Mouse (Mus musculus): Measurements from ENCODE around the gene 3425401B19Rik. TPM values are rescaled to one million over a fixed set of nuclear protein-coding genes. Genes with fewer than 3 reads are reported as not detected.

3425401B19Rik gene
- total RNA-seq (2014; fragmentation: Nextera tagmentation) (not detected in 2 replicates), total RNA-seq (2017) (not detected in 2 replicates)

DNA sequence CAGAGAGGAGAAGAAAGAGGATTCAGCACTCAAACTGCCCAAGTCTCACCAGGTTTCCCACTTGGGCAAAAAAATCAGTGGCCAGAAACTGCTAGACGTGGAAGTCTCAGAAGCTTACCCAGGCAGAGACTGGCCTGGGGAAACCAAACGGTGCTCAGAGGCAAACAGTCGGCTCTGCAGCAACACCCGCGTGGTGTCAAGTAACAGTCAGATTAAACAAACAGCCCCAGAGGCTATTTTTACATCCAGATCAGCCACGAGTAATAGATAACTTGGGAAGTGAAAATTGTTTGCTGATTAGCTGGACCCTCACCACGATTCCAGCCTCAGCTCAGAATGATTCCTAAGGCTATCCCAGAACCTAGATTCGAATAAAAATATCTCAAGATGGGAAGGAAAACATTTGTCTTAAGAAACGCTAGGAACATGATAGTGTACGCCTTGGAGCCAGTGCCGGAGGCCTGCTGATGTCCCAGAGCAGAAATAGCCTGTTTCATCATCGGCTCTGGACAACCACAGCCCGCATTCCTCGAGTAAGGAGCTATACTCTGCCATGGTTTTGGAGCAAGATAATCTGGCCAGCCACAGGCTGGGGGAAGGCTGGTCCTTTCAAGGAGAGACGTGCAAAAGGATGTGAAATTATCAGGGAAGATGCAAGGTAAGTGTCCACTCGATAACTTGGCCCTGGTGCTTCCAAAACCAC is at the start of gene 3425401B19Rik:
Gene 3425401B19Rik, minus strand, starts transcription at position 170 of the 703 bp plus-strand sequence.
- ATAC-seq (replicated peaks; ENCODE audit: poor library complexity, severe bottlenecking) = no peak

GRCm38 (mm10) chr14:32732961-32733360 is 47.9 kb upstream of the 3425401B19Rik start:
- no peak for ATAC-seq (replicated peaks; ENCODE audit: poor library complexity, severe bottlenecking)

GRCm38 (mm10) chr14:32726864-32727263 is 41.8 kb upstream of the 3425401B19Rik start:
- no peak for ATAC-seq (replicated peaks; ENCODE audit: poor library complexity, severe bottlenecking)

DNA sequence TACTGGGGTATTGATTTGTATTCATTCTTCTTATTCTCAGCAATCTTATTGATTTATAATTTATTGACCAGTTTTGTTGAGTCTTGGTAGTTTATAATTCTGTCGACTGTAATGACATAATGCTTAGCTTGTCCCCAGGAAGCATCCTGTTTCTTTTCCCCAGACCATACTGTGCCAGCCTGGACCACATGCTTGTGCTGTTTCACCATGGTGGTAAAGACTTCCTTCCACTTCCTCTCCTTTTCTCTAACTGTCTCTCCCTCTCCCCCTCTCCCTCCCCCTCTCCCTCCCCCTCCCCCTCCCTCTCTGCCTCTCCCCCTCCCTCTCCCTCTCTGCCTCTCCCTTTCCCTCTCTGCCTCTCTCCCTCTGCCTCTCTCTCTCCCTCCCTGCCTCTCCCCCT is 36.4 kb upstream of the 3425401B19Rik start:
- ATAC-seq (replicated peaks; ENCODE audit: poor library complexity, severe bottlenecking) = peak; percentile 54; the same call in 1 of the 2 replicates

GRCm38 (mm10) chr14:32716763-32717439 is 31.8 kb upstream of the 3425401B19Rik start:
- ATAC-seq (replicated peaks; ENCODE audit: poor library complexity, severe bottlenecking) = peak; percentile 79

DNA sequence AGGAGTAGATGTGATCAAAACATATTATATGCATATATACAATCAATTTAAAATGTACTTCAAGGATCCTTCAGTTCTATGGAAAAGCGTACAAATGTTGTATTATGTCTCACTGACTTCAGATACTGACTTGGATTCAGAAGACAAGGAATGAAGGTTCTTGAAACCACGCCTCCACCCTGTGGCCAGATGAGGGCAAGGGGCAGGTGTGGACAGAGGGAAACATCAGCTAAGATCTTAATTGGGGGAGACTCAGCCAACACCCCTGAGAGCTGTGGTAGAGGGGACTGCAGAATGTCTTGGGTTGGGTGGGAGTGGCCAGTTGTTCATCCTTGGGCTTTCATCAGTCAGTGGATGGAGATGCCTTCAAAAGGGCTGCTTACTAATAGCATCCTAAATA is 30.4 kb upstream of the 3425401B19Rik start:
- no peak for ATAC-seq (replicated peaks; ENCODE audit: poor library complexity, severe bottlenecking)

DNA sequence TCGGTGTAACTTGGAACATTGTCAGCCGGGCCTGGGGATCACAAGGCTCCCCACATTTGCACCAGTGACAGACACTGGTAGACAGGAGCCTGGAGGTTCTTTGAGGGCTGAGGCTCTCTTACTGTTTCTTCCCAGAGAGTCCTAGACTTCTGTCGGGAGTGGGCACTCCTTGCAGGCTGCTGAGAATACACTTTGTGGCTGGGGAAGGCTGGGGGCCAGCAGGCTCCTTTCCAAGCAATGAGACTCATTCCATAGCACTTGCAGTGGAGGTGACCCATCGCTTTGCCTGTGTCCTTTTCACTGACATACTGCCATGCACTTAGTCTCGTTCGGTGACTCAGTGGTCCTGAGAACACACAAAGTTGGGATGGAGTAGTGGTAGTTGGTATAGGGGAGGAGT is 30.0 kb upstream of the 3425401B19Rik start:
- ATAC-seq (replicated peaks; ENCODE audit: poor library complexity, severe bottlenecking) = no peak

- ATAC-seq (replicated peaks; ENCODE audit: poor library complexity, severe bottlenecking) = no peak
Measured at GRCm38 (mm10) chr14:32709861-32710260, 24.8 kb upstream of the 3425401B19Rik start.

DNA sequence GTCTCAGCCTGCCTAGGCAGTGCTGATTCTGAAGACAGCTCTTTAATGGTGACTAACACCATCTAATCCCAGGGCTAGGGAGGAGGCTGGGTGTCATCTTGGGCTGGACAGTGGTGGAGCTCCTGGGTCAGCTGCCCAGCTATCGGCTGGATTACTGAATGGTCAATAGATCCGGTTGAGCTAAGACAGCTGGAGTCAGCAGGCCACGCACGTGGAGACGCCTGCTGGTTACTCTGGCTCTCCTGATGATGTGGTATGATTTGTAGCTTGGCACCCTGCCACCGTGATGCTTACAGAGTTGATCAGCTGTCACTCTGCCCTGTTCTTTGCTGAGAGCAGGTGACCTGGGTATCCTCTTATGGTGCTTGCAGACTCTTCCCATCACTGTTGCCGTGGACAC is 23.7 kb upstream of the 3425401B19Rik start:
- no peak for ATAC-seq (replicated peaks; ENCODE audit: poor library complexity, severe bottlenecking)

GRCm38 (mm10) chr14:32707938-32708337 is 22.8 kb upstream of the 3425401B19Rik start:
- ATAC-seq (replicated peaks; ENCODE audit: poor library complexity, severe bottlenecking) = no peak

DNA sequence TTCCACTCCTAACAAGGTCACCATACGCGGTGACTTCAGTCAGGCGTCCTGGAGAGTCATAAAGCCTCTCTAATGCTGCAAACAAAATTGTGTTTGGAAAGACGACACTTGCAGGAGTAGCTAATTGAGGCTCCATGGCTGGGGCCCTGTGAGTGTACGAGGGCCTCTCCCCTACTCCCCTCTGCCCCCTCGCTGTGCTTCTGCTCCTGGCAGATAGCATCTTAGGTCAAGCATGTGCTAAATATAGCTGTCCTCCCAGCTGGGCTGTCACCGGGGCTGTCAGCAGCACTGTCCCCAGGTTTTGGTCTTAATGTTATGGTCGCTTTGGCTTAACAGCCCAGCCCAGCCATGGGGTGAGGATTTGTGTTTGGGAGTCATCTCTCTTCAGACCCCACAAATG is 15.9 kb upstream of the 3425401B19Rik start:
- no peak for ATAC-seq (replicated peaks; ENCODE audit: poor library complexity, severe bottlenecking)

DNA sequence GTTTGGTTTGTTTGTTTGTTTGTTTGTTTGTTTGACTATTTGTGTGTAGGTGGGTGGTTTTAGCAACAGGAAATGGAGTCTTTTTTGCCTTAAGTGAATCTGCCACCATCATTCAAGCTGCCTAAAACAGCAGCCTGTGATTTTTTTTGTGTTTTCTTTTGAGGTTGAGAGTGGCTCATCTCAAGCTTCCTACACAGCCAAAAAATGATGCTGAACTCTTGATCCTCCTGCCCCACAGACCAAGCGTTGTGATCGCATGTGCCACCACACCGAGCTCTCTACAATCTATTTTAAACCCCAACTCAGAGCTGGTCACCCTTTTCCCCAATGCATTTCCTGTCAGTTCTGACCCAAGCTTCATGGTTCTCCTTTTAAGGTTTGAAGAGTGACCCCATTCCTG is 13.5 kb upstream of the 3425401B19Rik start:
- ATAC-seq (replicated peaks; ENCODE audit: poor library complexity, severe bottlenecking) = peak; percentile 28

GRCm38 (mm10) chr14:32697774-32698173 is 12.7 kb upstream of the 3425401B19Rik start:
- ATAC-seq (replicated peaks; ENCODE audit: poor library complexity, severe bottlenecking) = peak; percentile 28; the same call in 1 of the 2 replicates

- ATAC-seq (replicated peaks; ENCODE audit: poor library complexity, severe bottlenecking) = no peak
Measured at GRCm38 (mm10) chr14:32696344-32696743, 11.3 kb upstream of the 3425401B19Rik start.

GRCm38 (mm10) chr14:32695906-32696305 is 10.8 kb upstream of the 3425401B19Rik start:
- peak; percentile 55 for ATAC-seq (replicated peaks; ENCODE audit: poor library complexity, severe bottlenecking)

DNA sequence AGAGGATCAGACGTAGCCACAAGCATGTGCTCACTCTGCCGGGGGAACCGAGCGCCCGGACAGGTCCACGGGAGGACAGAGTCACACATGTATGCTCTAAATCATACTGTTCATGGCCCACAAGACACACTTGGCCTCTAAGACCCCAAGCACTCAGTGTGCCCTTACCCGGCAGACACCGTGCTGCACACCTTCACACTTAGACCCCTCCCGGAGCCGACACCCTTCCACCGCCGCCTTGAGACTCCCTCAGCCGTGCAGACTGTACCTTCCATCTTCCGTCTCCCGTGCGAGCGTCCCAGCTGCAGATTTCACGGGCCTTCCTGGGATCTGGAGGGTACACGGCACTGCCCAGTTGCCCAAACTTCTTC is 373 bp downstream of the 3425401B19Rik start:
- no peak for ATAC-seq (replicated peaks; ENCODE audit: poor library complexity, severe bottlenecking)

DNA sequence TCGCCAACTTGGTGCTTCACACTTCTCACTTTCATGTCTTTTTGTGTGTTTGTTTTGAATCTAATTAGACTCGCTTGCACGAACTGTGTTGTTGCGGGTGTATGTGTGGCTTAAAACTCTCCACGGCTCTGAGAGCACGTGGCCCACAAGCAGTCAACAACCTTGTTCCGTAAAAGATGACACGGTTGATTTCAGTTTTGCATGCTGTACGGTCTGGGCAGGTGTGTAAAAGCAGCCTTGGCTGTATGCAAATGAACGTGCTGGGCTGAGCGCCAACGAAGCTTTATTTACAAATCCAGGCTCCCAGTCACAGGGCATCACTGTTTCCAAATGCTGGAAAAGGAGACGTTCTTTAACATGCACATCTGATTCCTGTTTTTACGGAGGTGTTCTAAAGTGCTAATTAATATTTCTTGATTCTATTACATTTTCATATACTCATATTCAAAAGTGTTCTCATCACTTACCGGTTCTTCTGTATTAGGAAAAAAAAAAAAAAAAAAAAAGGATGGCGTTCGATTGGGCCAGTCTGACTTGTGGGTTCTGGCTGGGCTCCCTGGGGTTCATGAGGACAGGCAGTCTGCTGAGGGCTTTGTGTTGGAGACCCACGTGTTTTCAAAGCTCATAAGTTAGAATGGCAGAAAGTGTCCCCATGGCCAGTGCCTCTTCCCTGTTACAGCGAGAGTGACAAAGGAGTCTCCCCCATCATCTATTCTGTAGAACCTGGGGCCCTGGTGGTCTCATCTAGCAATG is 935 bp downstream of the 3425401B19Rik start:
- no peak for ATAC-seq (replicated peaks; ENCODE audit: poor library complexity, severe bottlenecking)

DNA sequence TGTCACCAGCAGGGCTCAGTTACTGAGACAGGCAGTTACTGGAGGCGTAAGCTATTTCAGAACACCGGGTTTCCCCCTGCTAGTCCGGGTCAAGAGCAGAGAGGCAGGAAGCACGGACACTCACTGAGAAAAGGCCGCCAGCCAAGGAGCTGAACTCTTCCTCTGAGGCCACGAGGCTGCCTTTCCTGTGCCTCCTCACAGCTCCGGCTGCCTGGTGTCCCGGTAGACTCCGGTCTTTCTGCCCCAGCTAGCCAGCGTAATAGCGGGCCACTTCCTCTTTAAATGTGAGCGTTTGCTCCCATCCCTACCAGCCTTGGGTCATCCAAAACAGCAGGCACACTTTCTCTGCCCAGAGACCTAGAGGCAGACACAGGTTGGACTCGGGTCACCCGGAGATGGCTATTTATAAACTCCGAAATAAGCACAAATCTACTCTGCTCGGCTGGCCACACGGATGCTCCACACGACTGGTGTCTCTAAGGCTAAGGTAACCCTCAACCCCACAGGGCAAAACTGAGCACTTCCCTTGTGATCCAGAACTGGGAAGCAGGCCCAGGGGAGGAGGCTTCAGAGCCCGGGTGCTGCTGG is 1.7 kb downstream of the 3425401B19Rik start:
- ATAC-seq (replicated peaks; ENCODE audit: poor library complexity, severe bottlenecking) = peak; percentile 79

GRCm38 (mm10) chr14:32682536-32682935 is 2.6 kb downstream of the 3425401B19Rik start:
- ATAC-seq (replicated peaks; ENCODE audit: poor library complexity, severe bottlenecking) = no peak

- ATAC-seq (replicated peaks; ENCODE audit: poor library complexity, severe bottlenecking) = no peak
Measured at GRCm38 (mm10) chr14:32681603-32682002, 3.5 kb downstream of the 3425401B19Rik start.

DNA sequence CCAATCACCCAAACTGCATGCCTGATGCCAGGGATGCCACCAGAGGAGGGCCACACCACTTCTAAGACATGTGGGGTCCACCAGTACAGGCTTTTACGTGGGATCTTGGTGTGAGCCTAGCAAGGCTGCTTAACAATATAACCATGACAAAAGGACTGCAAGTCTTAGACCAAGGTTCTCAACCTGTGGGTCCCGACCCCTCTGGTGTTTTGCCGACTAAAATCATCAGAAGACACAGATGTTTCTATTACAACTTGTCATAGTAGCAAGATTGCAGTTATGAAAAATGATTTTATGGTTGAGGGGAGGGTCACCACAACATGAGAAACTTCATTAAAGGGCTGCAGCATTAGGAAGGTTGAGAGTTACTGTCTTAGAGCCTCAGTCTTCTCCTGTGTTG is 6.5 kb downstream of the 3425401B19Rik start:
- no peak for ATAC-seq (replicated peaks; ENCODE audit: poor library complexity, severe bottlenecking)
